Mouse (Mus musculus): ENCODE data around the gene Eif4a1.

DNA sequence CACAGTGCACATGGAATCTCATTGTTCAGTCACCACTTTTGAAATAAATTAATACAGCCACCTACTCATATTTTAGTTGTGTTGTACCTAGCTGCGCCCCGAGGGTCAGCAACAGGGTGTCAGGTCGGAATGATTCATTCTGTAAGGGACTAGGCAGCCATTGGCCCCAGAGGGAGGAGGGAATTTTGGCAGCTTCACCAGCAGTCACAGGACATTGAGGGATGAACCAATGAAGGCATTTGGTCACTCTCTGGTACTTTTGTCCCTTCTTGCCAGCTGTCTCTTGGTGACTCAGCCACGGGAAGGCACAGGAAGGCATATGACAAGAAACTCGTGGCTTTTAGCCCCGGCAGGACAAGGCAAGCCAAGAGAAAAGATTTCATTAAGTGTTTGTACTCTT is 8.4 kb downstream of the Eif4a1 start:
- TF ChIP-seq GATA1 (IDR thresholded peaks at IDR 0.05; ENCODE audit: borderline replicate concordance, low read length) (no peak), FLI1 (IDR thresholded peaks at IDR 0.05; ENCODE audit: low read length) (no peak)

Measured in megakaryocyte, embryonic 14.5 days (primary cell).